Mouse (Mus musculus) activated CD4-positive, CD25-positive, alpha-beta regulatory T cell, adult 4 months (primary cell): ENCODE measurements around the gene Zfp683. TPM values are rescaled to one million over a fixed set of nuclear protein-coding genes. Genes with fewer than 3 reads are reported as not detected.

Experiments used
- ATAC-seq: one replicate; pipeline ENCODE4 v1.8.0; 2017
- polyA plus RNA-seq, 2 experiments: library from polyadenylated mRNA; unstranded; fragments of 100-300 nt; shearing (Covaris generic); gene quantifications; one replicate each; pipeline ENCODE4 v1.2.1; 2017

The Zfp683 gene
- polyA plus RNA-seq = under 1 TPM; 0.33 to 0.37 TPM

DNA sequence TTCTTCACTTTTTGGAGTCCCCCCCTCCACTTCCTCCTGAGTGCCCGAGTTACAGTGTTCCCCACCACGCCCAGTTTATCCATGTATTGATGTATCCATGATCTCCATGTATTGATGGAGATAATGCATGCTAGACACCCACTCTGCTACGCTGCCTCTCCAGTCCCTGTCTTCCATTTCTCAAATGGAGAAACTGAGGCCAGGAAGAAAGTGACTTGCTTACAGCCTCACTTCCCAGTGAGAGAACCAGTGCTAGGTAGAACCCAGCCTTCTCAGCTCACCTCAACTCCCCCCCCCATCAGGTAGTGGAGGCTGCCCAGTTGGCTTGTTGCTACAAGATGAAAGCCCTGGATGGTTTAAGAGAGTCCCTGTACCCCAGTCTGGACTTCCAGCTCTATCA, at the start of gene Zfp683:
TSS of gene Zfp683 (plus strand) at position 301 of the 400 bp plus-strand sequence.
- ATAC-seq = no peak

DNA sequence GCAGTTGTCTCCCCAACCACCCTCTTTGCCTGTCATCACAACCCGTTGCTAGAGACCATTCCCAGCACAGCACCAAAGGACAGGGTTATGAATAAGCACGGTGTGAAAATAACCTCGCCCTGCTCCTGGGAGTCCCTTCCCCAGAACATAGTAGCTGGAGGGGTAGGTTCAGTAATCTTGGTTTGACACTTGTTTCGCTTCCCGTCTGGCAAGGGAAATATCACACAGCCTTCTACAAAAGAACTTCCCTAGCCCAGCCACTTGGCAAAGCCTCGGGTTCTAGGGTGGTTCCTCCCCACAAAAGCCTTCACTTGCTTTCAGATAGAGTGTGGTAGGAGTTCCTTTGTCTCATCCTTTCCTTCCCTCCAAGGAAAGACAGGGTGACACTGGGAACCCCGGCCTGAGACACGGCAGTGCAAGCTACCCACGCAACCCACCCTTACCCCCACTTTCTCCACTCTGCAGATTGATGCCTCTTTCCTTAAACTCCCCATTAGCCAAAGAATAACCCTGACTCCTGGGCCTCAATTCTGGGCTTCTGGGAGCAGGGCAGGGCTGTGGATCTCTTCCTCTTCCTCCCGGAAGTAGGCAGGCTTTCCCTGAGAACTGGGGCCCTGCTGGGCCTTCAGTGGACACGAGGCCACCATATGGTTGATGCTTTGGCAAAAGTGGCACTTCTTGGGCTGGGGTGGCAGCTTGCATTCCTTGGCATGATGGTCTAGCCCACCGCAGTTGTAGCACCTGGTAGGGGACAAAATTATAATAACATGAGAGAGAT, 47.9 kb upstream of the Zfp683 start:
- no peak for ATAC-seq

DNA sequence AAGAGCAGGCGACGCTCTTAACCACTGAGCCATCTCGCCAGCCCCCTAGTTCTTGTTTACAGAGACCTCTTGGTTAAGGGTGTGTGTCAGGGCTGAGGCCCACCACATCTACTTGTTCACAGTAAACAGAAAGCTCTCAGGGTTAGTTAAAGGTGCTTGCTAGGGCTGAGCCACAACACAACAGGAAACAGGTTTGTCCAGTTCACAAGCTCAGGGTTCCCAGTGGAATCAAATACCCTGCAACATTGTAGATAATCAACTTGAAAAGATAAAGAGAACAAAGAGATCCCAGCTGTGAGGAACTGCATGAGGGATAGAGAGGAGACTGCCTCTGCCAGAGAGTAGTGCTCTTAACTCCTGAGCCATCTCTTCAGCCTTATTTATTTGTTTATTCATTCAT, 46.8 kb upstream of the Zfp683 start:
- ATAC-seq = no peak

- no peak for ATAC-seq
Observed at GRCm38 (mm10) chr4:134009709-134010108, 43.9 kb upstream of the Zfp683 start.

DNA sequence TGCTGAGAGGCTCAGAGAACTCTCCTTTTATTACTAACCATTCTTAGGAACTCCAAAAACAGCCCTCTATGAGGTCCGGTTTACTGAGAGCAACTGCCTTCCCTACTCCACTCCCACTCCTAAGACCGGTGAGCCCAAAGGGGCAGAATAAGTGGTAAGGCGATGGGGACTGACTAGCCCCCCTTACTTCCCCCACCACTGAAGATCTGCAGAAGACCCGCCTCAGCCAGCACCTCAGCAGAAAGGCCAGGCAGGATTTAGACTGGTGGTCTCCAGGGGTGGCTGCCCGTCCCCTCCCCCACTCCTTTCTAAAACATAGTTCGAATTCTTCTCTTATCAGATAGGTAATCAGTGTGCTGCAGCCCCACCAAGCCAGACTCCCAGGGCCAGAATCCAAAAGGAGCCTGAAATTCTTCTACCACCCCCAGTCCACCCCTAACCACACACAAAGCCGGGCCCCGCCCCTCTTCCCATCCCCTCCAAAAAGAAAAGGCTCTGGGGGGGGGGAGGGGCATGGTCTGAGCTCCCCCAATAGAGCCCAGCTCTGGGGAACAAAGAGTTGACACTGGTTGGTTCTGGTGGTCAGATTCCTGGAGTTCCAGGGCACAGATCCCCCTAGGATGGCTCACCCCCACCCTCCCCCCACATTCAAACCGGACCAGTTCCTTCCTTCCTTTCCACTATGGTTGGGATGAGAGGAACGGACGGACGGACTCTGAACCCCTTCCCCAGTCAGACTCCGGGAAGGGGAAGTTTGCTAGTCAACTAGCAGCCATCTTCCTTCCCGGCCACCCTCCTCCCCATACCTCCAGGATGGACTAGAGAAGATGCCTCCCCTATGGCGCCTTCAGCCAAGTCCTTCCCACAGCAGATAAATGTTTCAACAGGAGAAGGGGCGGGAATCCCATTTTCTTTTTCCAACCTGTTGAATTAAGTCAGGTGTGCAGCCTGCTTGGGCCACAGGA, 41.9 kb upstream of the Zfp683 start:
- ATAC-seq = no peak

GRCm38 (mm10) chr4:134012858-134013528, 40.6 kb upstream of the Zfp683 start:
- ATAC-seq = no peak

GRCm38 (mm10) chr4:134016208-134016607, 37.4 kb upstream of the Zfp683 start:
- no peak for ATAC-seq

DNA sequence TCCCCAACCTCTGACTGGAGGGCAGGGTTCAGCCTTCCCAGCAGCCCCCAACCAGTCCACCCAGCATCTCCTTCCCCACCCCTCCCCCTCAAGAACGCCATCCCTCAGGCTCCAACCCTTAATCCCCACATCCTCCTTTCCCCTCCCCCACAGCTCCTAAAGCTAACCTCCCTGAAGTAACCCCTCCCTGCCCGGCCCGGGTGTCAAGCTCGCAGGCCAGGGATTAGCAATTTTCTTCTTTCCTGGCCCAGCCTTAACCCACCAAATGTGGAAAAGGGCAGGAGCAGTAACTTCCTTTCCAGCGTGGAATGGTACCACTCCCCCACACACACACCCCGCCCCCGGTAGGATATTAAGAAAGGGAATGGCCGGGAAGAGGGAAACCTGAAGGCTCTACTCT, 36.9 kb upstream of the Zfp683 start:
- ATAC-seq = no peak

- ATAC-seq = no peak
Observed at GRCm38 (mm10) chr4:134017201-134017865, 36.3 kb upstream of the Zfp683 start.

- ATAC-seq = no peak
Observed at GRCm38 (mm10) chr4:134018038-134018778, 35.4 kb upstream of the Zfp683 start.

DNA sequence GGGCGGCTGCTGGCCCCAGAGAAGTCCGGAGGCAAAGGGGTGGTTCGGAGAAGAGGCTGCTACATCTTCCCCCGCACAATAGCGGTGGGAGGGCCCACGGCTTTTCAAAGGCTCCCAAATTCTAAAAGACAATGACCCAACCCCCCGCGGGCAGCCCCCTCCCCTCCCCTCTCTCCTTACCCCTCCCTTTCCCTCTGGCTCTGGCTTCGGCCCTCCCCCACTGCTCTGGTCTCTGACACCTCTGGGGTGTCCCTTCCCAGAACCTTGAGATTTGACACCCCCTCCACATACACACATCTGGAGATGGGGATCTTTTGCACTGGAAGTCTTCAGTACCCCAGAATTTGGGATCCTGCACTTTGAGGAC, 34.9 kb upstream of the Zfp683 start, which contains the start of gene Lin28a:
TSS of gene Lin28a (minus strand) at position 63 of the 367 bp plus-strand sequence.
- ATAC-seq = no peak

DNA sequence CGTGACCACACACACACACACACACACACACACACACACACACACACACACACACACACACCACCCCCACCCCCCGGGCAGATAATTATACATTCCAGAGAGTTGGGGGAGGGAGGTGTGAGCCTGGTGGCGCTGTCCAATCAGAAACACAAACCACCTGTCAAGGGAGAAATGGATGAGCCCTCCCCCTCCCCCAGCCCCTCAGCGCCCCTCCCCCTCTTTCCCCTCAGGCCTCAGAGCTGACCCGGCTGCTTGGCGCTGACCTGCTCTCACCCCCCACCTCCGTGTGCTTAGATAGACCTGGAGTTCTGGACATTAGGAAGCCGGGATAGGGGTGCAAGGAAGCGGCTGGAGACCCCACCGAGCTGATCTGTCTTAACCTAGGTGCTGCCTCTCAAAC, 34.4 kb upstream of the Zfp683 start:
- ATAC-seq = no peak

DNA sequence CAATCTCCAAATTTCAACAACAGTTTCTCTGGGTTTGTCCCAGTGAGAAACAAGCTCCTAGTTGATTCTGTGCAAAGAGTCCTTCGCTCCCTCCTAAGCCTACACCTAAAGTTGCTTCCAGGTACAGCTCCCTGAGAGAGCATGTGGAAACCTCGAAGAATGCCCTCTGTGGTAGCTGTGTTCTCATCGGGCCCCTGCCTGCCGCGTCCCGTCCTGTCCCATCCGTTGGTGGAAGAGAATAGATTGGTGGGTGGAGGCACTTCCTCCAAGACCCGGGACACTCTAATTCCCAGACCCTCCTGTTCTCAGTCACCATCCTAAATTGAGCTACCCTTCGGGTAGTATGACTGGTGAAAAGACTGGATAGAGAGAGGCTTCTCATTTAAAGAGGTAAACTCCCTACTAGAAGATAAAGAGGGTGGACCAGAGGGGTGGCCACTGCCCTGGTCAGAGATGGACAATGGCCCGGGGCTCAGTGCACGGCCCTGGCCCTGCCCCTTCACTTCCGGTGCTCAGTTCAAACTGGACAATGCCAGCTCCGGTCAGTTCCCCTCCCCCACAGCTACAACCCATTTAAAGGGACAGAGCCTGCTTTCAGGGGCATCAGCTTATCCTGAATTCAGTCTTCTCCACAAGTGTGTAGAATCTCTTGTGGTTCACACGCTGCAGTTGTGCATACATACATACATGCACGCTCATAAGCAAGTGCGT, 33.8 kb upstream of the Zfp683 start:
- no peak for ATAC-seq

GRCm38 (mm10) chr4:134020621-134021020, 33.0 kb upstream of the Zfp683 start:
- no peak for ATAC-seq

DNA sequence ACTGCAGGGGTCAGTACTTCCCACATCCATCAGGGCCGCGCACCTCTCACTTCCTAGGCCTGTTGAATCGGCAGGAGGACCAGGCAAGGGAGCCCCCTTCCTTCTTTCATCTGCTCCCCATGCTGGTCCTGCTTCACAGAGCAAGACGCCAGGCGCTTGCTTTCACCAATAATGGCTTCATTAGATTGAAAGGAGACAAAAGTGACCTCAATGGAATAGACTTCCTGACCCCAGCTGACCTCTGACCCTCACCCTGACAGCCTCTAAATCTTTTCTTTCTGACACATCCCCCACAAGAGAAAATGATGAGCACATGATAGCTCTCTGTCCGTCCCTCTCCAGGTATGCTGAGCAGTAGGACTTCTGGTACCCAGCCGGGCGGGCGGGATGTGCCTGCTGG, 27.8 kb upstream of the Zfp683 start:
- ATAC-seq = no peak

DNA sequence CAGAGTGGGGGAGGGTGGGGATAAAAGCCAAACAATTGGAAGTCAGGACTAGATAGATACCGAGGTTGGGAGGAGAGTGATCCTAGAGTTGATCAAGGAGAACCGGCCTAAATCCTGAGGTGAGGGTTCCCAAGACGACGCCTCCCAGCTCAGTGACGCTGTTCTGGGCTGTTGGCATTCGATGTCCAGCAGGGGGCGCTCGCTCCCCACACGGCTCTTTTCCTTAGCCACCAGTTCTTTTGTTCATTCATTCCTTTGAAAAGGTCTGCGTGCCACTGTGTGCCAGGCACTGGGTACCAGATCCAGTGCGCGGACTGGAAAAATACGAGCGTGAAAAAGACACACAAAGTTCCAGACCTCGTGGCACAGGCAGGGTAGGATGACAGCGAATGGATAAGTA, 17.7 kb upstream of the Zfp683 start:
- ATAC-seq = no peak

GRCm38 (mm10) chr4:134041317-134042123, 12.1 kb upstream of the Zfp683 start:
- ATAC-seq = peak; percentile 28

- ATAC-seq = no peak
Observed at GRCm38 (mm10) chr4:134043041-134043440, 10.6 kb upstream of the Zfp683 start.

DNA sequence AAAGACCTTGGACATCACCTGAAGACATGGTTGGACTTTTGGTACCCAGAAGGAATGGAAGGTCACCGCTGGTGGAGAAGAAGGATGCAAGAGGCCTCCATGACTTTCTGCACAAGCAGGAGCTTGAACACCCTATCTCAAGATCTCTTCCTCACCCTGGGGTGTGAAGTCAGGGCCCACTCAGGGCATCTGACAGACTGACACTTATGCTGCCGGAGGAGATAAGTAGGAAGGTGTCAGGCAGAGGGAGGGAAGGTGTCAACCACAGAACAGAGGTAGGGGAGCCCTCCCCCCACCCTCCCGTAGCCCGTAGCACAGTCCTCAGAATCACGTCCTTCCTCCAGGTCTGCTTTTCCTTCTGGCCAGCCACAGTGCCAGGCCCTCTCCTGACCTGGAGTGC, 6.0 kb upstream of the Zfp683 start:
- ATAC-seq = no peak

- no peak for ATAC-seq
Observed at GRCm38 (mm10) chr4:134051912-134052311, 1.7 kb upstream of the Zfp683 start.
